Mouse (Mus musculus): ENCODE data around the gene Rbfox1. TPM values are rescaled to one million over a fixed set of nuclear protein-coding genes. Genes with fewer than 3 reads are reported as not detected.

Rbfox1 gene
- polyA plus RNA-seq, 1 experiment: 5.6 TPM

GRCm38 (mm10) chr16:6976341-6976740 is 1091.2 kb downstream of the Rbfox1 start:
- H3K4me3 ChIP-seq (ENCODE audit: control insufficient read depth, insufficient read depth, low read length): no peak overlapping the region
- H3K27me3 ChIP-seq (ENCODE audit: control insufficient read depth, insufficient read depth, low read length): no peaks in the 10 kb centered on the region
- no peak for DNase-seq
- TF ChIP-seq CTCF (IDR thresholded peaks at IDR 0.05; ENCODE audit: borderline replicate concordance, control insufficient read depth, extremely low read depth, insufficient read depth, low read length, poor library complexity): no peak
- no peaks in the 10 kb centered on the region for H3K4me1 ChIP-seq (replicated peaks; ENCODE audit: control insufficient read depth, insufficient read depth, low read length)
- no peak overlapping the region for H3K27ac ChIP-seq (ENCODE audit: control insufficient read depth, insufficient read depth, low read length)
- no peaks in the 10 kb centered on the region for H3K36me3 ChIP-seq (ENCODE audit: control insufficient read depth, insufficient read depth, low read length)
- 91% methylated on average over 7 of the region's 7 CpGs for WGBS

- 91% methylated on average over 2 of the region's 2 CpGs for WGBS
- TF ChIP-seq POLR2A (IDR thresholded peaks at IDR 0.05; ENCODE audit: control insufficient read depth, extremely low read depth, insufficient read depth, low read length, poor library complexity) (no peak), CTCF (IDR thresholded peaks at IDR 0.05; ENCODE audit: borderline replicate concordance, control insufficient read depth, extremely low read depth, insufficient read depth, low read length, poor library complexity) (no peak)
- no peak for DNase-seq
- Histone ChIP-seq H3K27ac (ENCODE audit: control insufficient read depth, insufficient read depth, low read length) (no peak overlapping the region), H3K27me3 (ENCODE audit: control insufficient read depth, insufficient read depth, low read length) (no peaks in the 10 kb centered on the region), H3K4me3 (ENCODE audit: control insufficient read depth, insufficient read depth, low read length) (no peak overlapping the region), H3K36me3 (ENCODE audit: control insufficient read depth, insufficient read depth, low read length) (no peaks in the 10 kb centered on the region), H3K4me1 (replicated peaks; ENCODE audit: control insufficient read depth, insufficient read depth, low read length) (no peaks in the 10 kb centered on the region)
These were observed 1098.8 kb downstream of the Rbfox1 start for GRCm38 (mm10) chr16:6983947-6984346.

- Histone ChIP-seq H3K27ac (ENCODE audit: control insufficient read depth, insufficient read depth, low read length) (no peak overlapping the region), H3K27me3 (ENCODE audit: control insufficient read depth, insufficient read depth, low read length) (no peaks in the 10 kb centered on the region), H3K36me3 (ENCODE audit: control insufficient read depth, insufficient read depth, low read length) (no peaks in the 10 kb centered on the region), H3K4me3 (ENCODE audit: control insufficient read depth, insufficient read depth, low read length) (no peak overlapping the region), H3K4me1 (replicated peaks; ENCODE audit: control insufficient read depth, insufficient read depth, low read length) (no peaks in the 10 kb centered on the region)
- TF ChIP-seq CTCF (IDR thresholded peaks at IDR 0.05; ENCODE audit: borderline replicate concordance, control insufficient read depth, extremely low read depth, insufficient read depth, low read length, poor library complexity): no peak
- TF ChIP-seq POLR2A (IDR thresholded peaks at IDR 0.05; ENCODE audit: control insufficient read depth, extremely low read depth, insufficient read depth, low read length, poor library complexity): no peak
- no peak for DNase-seq
These were observed 1100.9 kb downstream of the Rbfox1 start for GRCm38 (mm10) chr16:6986031-6986430.

- no peaks in the 10 kb centered on the region for H3K36me3 ChIP-seq (ENCODE audit: control insufficient read depth, insufficient read depth, low read length)
- H3K4me1 ChIP-seq (replicated peaks; ENCODE audit: control insufficient read depth, insufficient read depth, low read length): no peaks in the 10 kb centered on the region
- no peak for TF ChIP-seq CTCF (IDR thresholded peaks at IDR 0.05; ENCODE audit: borderline replicate concordance, control insufficient read depth, extremely low read depth, insufficient read depth, low read length, poor library complexity)
- TF ChIP-seq POLR2A (IDR thresholded peaks at IDR 0.05; ENCODE audit: control insufficient read depth, extremely low read depth, insufficient read depth, low read length, poor library complexity): no peak
- no peak overlapping the region for H3K27ac ChIP-seq (ENCODE audit: control insufficient read depth, insufficient read depth, low read length)
- WGBS: 86% methylated on average over 2 of the region's 2 CpGs
- H3K27me3 ChIP-seq (ENCODE audit: control insufficient read depth, insufficient read depth, low read length): no peaks in the 10 kb centered on the region
- DNase-seq: no peak
- H3K4me3 ChIP-seq (ENCODE audit: control insufficient read depth, insufficient read depth, low read length): no peak overlapping the region
These were observed 1101.3 kb downstream of the Rbfox1 start for GRCm38 (mm10) chr16:6986494-6986893.

- no peak overlapping the region for H3K27ac ChIP-seq (ENCODE audit: control insufficient read depth, insufficient read depth, low read length)
- no peak for TF ChIP-seq POLR2A (IDR thresholded peaks at IDR 0.05; ENCODE audit: control insufficient read depth, extremely low read depth, insufficient read depth, low read length, poor library complexity)
- TF ChIP-seq CTCF (IDR thresholded peaks at IDR 0.05; ENCODE audit: borderline replicate concordance, control insufficient read depth, extremely low read depth, insufficient read depth, low read length, poor library complexity): no peak
- H3K27me3 ChIP-seq (ENCODE audit: control insufficient read depth, insufficient read depth, low read length): no peaks in the 10 kb centered on the region
- no peaks in the 10 kb centered on the region for H3K4me1 ChIP-seq (replicated peaks; ENCODE audit: control insufficient read depth, insufficient read depth, low read length)
- H3K36me3 ChIP-seq (ENCODE audit: control insufficient read depth, insufficient read depth, low read length): no peaks in the 10 kb centered on the region
- no peak for DNase-seq
- 67% methylated on average over 5 of the region's 5 CpGs for WGBS
- H3K4me3 ChIP-seq (ENCODE audit: control insufficient read depth, insufficient read depth, low read length): no peak overlapping the region
These were observed 1107.1 kb downstream of the Rbfox1 start for GRCm38 (mm10) chr16:6992251-6992650.

- Histone ChIP-seq H3K4me3 (ENCODE audit: control insufficient read depth, insufficient read depth, low read length) (no peak overlapping the region), H3K27ac (ENCODE audit: control insufficient read depth, insufficient read depth, low read length) (no peak overlapping the region), H3K4me1 (replicated peaks; ENCODE audit: control insufficient read depth, insufficient read depth, low read length) (no peaks in the 10 kb centered on the region), H3K27me3 (ENCODE audit: control insufficient read depth, insufficient read depth, low read length) (no peaks in the 10 kb centered on the region), H3K36me3 (ENCODE audit: control insufficient read depth, insufficient read depth, low read length) (no peaks in the 10 kb centered on the region)
- TF ChIP-seq CTCF (IDR thresholded peaks at IDR 0.05; ENCODE audit: borderline replicate concordance, control insufficient read depth, extremely low read depth, insufficient read depth, low read length, poor library complexity) (no peak), POLR2A (IDR thresholded peaks at IDR 0.05; ENCODE audit: control insufficient read depth, extremely low read depth, insufficient read depth, low read length, poor library complexity) (no peak)
- DNase-seq: no peak
- whole genome bisulfite sequencing: 20% methylated on average over 2 of the region's 2 CpGs
These were observed 1108.0 kb downstream of the Rbfox1 start for GRCm38 (mm10) chr16:6993180-6993579.

- H3K4me3 ChIP-seq (ENCODE audit: control insufficient read depth, insufficient read depth, low read length): no peak overlapping the region
- 69% methylated on average over 4 of the region's 4 CpGs for WGBS
- TF ChIP-seq POLR2A (IDR thresholded peaks at IDR 0.05; ENCODE audit: control insufficient read depth, extremely low read depth, insufficient read depth, low read length, poor library complexity): no peak
- no peak for TF ChIP-seq CTCF (IDR thresholded peaks at IDR 0.05; ENCODE audit: borderline replicate concordance, control insufficient read depth, extremely low read depth, insufficient read depth, low read length, poor library complexity)
These were observed 1112.0 kb downstream of the Rbfox1 start for GRCm38 (mm10) chr16:6997109-6997508.

More at GRCm38 (mm10) chr16:6997109-6997508, 1112.0 kb downstream of the Rbfox1 start:
- DNase-seq: no peak
- Histone ChIP-seq H3K4me1 (replicated peaks; ENCODE audit: control insufficient read depth, insufficient read depth, low read length) (no peaks in the 10 kb centered on the region), H3K27ac (ENCODE audit: control insufficient read depth, insufficient read depth, low read length) (no peak overlapping the region), H3K36me3 (ENCODE audit: control insufficient read depth, insufficient read depth, low read length) (no peaks in the 10 kb centered on the region), H3K27me3 (ENCODE audit: control insufficient read depth, insufficient read depth, low read length) (no peaks in the 10 kb centered on the region)

Measured in thymus, adult 2 months (tissue).